Mouse (Mus musculus): ENCODE data around the gene Dthd1.

DNA sequence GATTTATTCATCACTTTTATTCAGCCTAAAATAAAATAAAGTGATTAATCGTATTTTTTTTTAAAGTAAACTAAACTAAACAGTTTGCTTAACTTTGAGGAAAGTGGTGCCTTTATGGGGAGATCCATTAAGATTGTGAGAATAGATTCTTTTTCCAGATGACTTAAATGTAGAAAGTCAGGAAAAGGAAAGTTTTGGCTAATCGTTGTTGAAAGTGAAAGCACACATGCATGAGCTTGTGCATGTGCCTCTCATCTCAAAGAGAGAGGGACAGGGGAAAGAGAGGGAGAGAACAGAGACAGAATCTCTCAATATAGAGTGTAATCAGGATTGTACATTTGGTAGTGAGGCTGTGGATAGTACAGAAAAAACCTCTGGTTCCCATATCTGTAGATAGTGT lies 5.9 kb downstream of the Dthd1 start:
- TF ChIP-seq CTCF (IDR thresholded peaks at IDR 0.05; ENCODE audit: borderline replicate concordance, insufficient read depth, low read depth, low read length) (no peak), POLR2A (IDR thresholded peaks at IDR 0.05; ENCODE audit: borderline replicate concordance, insufficient read depth, low read length) (no peak)
